Comparison of ENCODE assay signal across 9 mouse cellular contexts in the genomic region with DNA sequence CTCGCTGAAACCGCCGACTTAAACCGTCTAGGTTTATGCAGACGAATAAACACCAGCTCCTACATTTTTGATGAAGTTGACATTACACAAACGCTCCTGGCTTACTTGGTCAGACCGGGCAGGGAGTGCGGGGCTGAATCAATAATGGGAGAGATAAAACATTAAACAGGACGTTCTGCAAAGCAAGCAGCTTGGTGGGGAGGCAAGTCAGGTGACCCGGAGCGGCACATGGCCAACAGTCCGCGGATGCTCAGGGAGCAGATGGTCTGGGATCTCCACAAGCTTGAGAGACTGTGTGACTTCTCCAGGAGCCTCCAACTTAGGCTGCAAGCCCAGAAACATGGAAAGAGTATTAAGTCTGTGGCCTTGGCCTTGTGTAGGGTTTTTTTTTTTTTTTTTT.
DNase-seq lines count a peak whose midpoint lies in the region; ATAC-seq and TF ChIP-seq lines count a peak whose summit lies in the region.
"Had no signal": no experiment of that assay in that cellular context is flagged by ENCODE, and none has a peak within 500 bp of the region (broad histone marks: within the 10 kb centered on the region; RNA-seq: fewer than 3 reads in every experiment).

No protein-coding gene starts in this region.

- H3K27me3 ChIP-seq in hindbrain, embryonic 16.5 days (replicated peaks; ENCODE audit: control insufficient read depth, insufficient read depth, low read length), result no peaks in the 10 kb centered on the region
- H3K27me3 ChIP-seq in hindbrain, embryonic 11.5 days (ENCODE audit: control insufficient read depth, insufficient read depth, low read length), result no peaks in the 10 kb centered on the region
- no peaks in the 10 kb centered on the region for H3K27me3 ChIP-seq in kidney, adult 2 months (replicated peaks; ENCODE audit: control insufficient read depth, insufficient read depth, low read length)
- no peaks in the 10 kb centered on the region; the same call in 1 of the 2 replicates for H3K27me3 ChIP-seq in stomach, embryonic 15.5 days (replicated peaks)

- peak overlapping the region; percentile 48; the same call in 1 of the 2 replicates for H3K27ac ChIP-seq in hindbrain, embryonic 16.5 days (ENCODE audit: low read depth, low read length)
- no peak overlapping the region for H3K27ac ChIP-seq in hindbrain, embryonic 11.5 days (ENCODE audit: low read depth, low read length)
- no peak overlapping the region for H3K27ac ChIP-seq in kidney, adult 2 months (ENCODE audit: insufficient read depth, low read depth, low read length)
- H3K27ac ChIP-seq in stomach, embryonic 15.5 days, result no peak overlapping the region

- no peak for TF ChIP-seq CTCF in kidney, adult 2 months (conservative IDR thresholded peaks at IDR 0.05; ENCODE audit: insufficient read depth, insufficient read length, low read depth, low read length)

- ATAC-seq in hindbrain, embryonic 16.5 days, result peak; percentile 71; the same call in 1 of the 2 replicates
- ATAC-seq in hindbrain, embryonic 11.5 days (ENCODE audit: low FRiP score), result no peak
- ATAC-seq in stomach, embryonic 15.5 days (ENCODE audit: insufficient read depth, low FRiP score, low read depth), result peak; percentile 52; the same call in 1 of the 2 replicates

- H3K9me3 ChIP-seq in hindbrain, embryonic 16.5 days (ENCODE audit: control insufficient read depth, low read length), result no peaks in the 10 kb centered on the region
- H3K9me3 ChIP-seq in hindbrain, embryonic 11.5 days (ENCODE audit: control insufficient read depth, low read length), result no peaks in the 10 kb centered on the region
- no peaks in the 10 kb centered on the region for H3K9me3 ChIP-seq in stomach, embryonic 15.5 days
- H3K9me3 ChIP-seq: G1E had no signal

- no peak overlapping the region for H3K4me3 ChIP-seq in hindbrain, embryonic 16.5 days (ENCODE audit: low read length)
- no peak overlapping the region for H3K4me3 ChIP-seq in hindbrain, embryonic 11.5 days (ENCODE audit: low read depth, low read length)
- no peak overlapping the region for H3K4me3 ChIP-seq in kidney, adult 2 months (ENCODE audit: insufficient read depth, low read depth, low read length)
- H3K4me3 ChIP-seq in stomach, embryonic 15.5 days (replicated peaks), result no peak overlapping the region

- peaks cover 12% of the 10 kb centered on the region for H3K4me1 ChIP-seq in hindbrain, embryonic 16.5 days (ENCODE audit: control insufficient read depth, insufficient read depth, low read depth, low read length)
- no peaks in the 10 kb centered on the region for H3K4me1 ChIP-seq in hindbrain, embryonic 11.5 days (replicated peaks; ENCODE audit: control insufficient read depth, insufficient read depth, low read length)
- no peaks in the 10 kb centered on the region for H3K4me1 ChIP-seq in kidney, adult 2 months (ENCODE audit: control insufficient read depth, insufficient read depth, low read length)
- H3K4me1 ChIP-seq in stomach, embryonic 15.5 days, result peaks cover 15% of the 10 kb centered on the region; the same call in 1 of the 2 replicates

- WGBS in hindbrain, embryonic 16.5 days, result 50% methylated on average over 13 of the region's 13 CpGs
- 72% methylated on average over 13 of the region's 13 CpGs for WGBS in hindbrain, embryonic 11.5 days
- 35% methylated on average over 13 of the region's 13 CpGs for WGBS in kidney, adult 2 months
- 23% methylated on average over 13 of the region's 13 CpGs for WGBS in stomach, embryonic 15.5 days

- TF ChIP-seq POLR2A in kidney, adult 2 months (IDR thresholded peaks at IDR 0.05; ENCODE audit: low read depth, low read length), result no peak

- H3K36me3 ChIP-seq in hindbrain, embryonic 16.5 days (ENCODE audit: control insufficient read depth, insufficient read depth, low read length), result no peaks in the 10 kb centered on the region
- H3K36me3 ChIP-seq in hindbrain, embryonic 11.5 days (ENCODE audit: control insufficient read depth, insufficient read depth, low read length), result no peaks in the 10 kb centered on the region
- H3K36me3 ChIP-seq in kidney, adult 2 months (ENCODE audit: control insufficient read depth, insufficient read depth, low read length), result no peaks in the 10 kb centered on the region
- H3K36me3 ChIP-seq in stomach, embryonic 15.5 days, result no peaks in the 10 kb centered on the region
- H3K36me3 ChIP-seq: G1E had no signal

- H3K4me2 ChIP-seq in hindbrain, embryonic 16.5 days (ENCODE audit: low read length), result no peak overlapping the region
- no peak overlapping the region for H3K4me2 ChIP-seq in hindbrain, embryonic 11.5 days (replicated peaks; ENCODE audit: low read depth, low read length)
- H3K4me2 ChIP-seq in stomach, embryonic 15.5 days, result no peak overlapping the region

- no peak overlapping the region for H3K9ac ChIP-seq in hindbrain, embryonic 16.5 days (ENCODE audit: low read depth, low read length)
- no peak overlapping the region for H3K9ac ChIP-seq in hindbrain, embryonic 11.5 days (ENCODE audit: low read depth, low read length)
- H3K9ac ChIP-seq in stomach, embryonic 15.5 days, result no peak overlapping the region

- no peak for DNase-seq in hindbrain, embryonic 11.5 days (ENCODE audit: low spot score)
- DNase-seq in MN1 (ENCODE audit: low spot score), result peak; percentile 57
- DNase-seq in cerebellum, postnatal 36 days, result peak; percentile 96 to 98
- DNase-seq in kidney, adult 2 months, result peak; percentile 92
- DNase-seq in neural tube, embryonic 10.5 days (ENCODE audit: extremely low spot score, low spot score), result no peak
- no peak for DNase-seq in lung, adult 18-20 months

Comparison
In these comparisons a context has a peak if more than half of its experiments do, and no peak if none do; other contexts are left out.
1. DNase-seq: peak in MN1 (single experiment), cerebellum, postnatal 36 days (2 of 2) and kidney, adult 2 months (single experiment); none in hindbrain, embryonic 11.5 days (single experiment), neural tube, embryonic 10.5 days (single experiment) and lung, adult 18-20 months (0 of 2).